In the genomic region with DNA sequence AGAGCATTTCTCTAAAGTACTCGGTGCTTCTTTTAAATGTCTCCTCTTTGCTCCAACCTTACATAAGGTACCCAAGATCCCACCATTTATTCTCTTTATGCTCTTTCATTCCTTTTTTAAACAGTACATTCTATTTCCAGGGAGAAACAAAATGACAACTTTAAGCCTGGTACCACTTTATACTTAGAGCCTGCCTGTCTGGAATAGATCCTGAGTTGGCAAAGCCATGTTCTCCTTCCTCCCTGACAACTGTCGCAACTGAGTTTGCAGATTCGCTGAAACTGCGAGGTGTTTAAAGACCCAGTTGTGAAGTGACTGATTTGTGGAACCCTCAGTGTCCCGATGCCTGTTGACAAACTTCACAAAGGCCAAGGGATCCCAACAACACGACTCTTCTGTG, we compare ENCODE assay signal across 20 mouse cellular contexts.
DNase-seq lines count a peak whose midpoint lies in the region; ATAC-seq and TF ChIP-seq lines count a peak whose summit lies in the region.
"Had no signal": no experiment of that assay in that cellular context is flagged by ENCODE, and none has a peak within 500 bp of the region (broad histone marks: within the 10 kb centered on the region; RNA-seq: fewer than 3 reads in every experiment).

No protein-coding gene starts in this region.

- no peak overlapping the region for H3K9ac ChIP-seq in midbrain, postnatal 0 days (replicated peaks; ENCODE audit: low read length, poor library complexity, severe bottlenecking)
- H3K9ac ChIP-seq: embryonic facial prominence, embryonic 15.5 days; heart, embryonic 12.5 days; hindbrain, embryonic 14.5 days had no signal

- H3K4me2 ChIP-seq in midbrain, postnatal 0 days (ENCODE audit: low read depth, low read length, poor library complexity, severe bottlenecking): no peak overlapping the region
- H3K4me2 ChIP-seq: embryonic facial prominence, embryonic 15.5 days; heart, embryonic 12.5 days; hindbrain, embryonic 14.5 days had no signal

- no peak for ATAC-seq in midbrain, postnatal 0 days (ENCODE audit: low FRiP score)
- ATAC-seq: forebrain, embryonic 14.5 days had no signal

- no peaks in the 10 kb centered on the region; the same call in 1 of the 2 replicates for H3K9me3 ChIP-seq in midbrain, postnatal 0 days (ENCODE audit: low read length)
- H3K9me3 ChIP-seq: embryonic facial prominence, embryonic 15.5 days had no signal

- no peaks in the 10 kb centered on the region for H3K36me3 ChIP-seq in midbrain, postnatal 0 days (ENCODE audit: insufficient read depth, low read length)
- H3K36me3 ChIP-seq: embryonic facial prominence, embryonic 15.5 days; forebrain, embryonic 10.5 days; heart, embryonic 12.5 days; hindbrain, embryonic 10.5 days had no signal

- no peaks in the 10 kb centered on the region for H3K4me1 ChIP-seq in midbrain, postnatal 0 days (ENCODE audit: insufficient read depth, low read length)
- H3K4me1 ChIP-seq: embryonic facial prominence, embryonic 15.5 days; heart, embryonic 12.5 days had no signal

- DNase-seq in left cerebral cortex, adult 18-20 months (ENCODE audit: low spot score in 2 of 2): peak; percentile 9 to 19
- no peak for DNase-seq in left cerebral cortex, adult 8-10 months (ENCODE audit: low spot score in 2 of 2)
- DNase-seq in left cerebral cortex, adult 2 months (ENCODE audit: extremely low spot score in 1 of 2, low spot score in 2 of 2): no peak
- DNase-seq in left cerebral cortex, postnatal 14 days (ENCODE audit: low spot score in 2 of 2): peak; percentile 48 to 69
- no peak for DNase-seq in lung, adult 18-20 months
- no peak for DNase-seq in midbrain, postnatal 0 days (ENCODE audit: low spot score)
- DNase-seq: adrenal gland, adult 8-10 months; adrenal gland, postnatal 36 days; cerebellum, adult 11 months; cerebellum, adult 8-10 months; embryo, embryonic 11 days; gastrocnemius, adult 2 months; gastrocnemius, postnatal 25 days had no signal

- H3K4me3 ChIP-seq in left cerebral cortex, adult 2 months: no peak overlapping the region
- no peak overlapping the region for H3K4me3 ChIP-seq in midbrain, postnatal 0 days (ENCODE audit: low read depth, low read length)
- H3K4me3 ChIP-seq: embryonic facial prominence, embryonic 15.5 days; erythroblast, embryonic 14.5 days; forebrain, embryonic 10.5 days; gastrocnemius, adult 2 months; heart, embryonic 12.5 days; hindbrain, embryonic 10.5 days had no signal

- H3K27me3 ChIP-seq in midbrain, postnatal 0 days (ENCODE audit: insufficient read depth, low read length): no peaks in the 10 kb centered on the region
- H3K27me3 ChIP-seq: embryonic facial prominence, embryonic 15.5 days; heart, embryonic 12.5 days had no signal

- peak overlapping the region; percentile 44; the same call in 1 of the 2 replicates for H3K27ac ChIP-seq in left cerebral cortex, adult 2 months
- H3K27ac ChIP-seq in midbrain, postnatal 0 days (ENCODE audit: low read depth, low read length): no peak overlapping the region
- H3K27ac ChIP-seq: embryonic facial prominence, embryonic 15.5 days; forebrain, embryonic 10.5 days; gastrocnemius, adult 2 months; hindbrain, embryonic 10.5 days; hindbrain, embryonic 14.5 days had no signal

- TF ChIP-seq CTCF in left cerebral cortex, adult 2 months (IDR thresholded peaks at IDR 0.05): no peak
- TF ChIP-seq CTCF in midbrain, postnatal 0 days (IDR thresholded peaks at IDR 0.05): no peak

- WGBS in midbrain, postnatal 0 days: 95% methylated on average over 6 of the region's 6 CpGs

- intact Hi-C loops in left cerebral cortex, adult 2 months (cut with DNase I): loop anchor here (5.0 kb wide), 1 partner anchor 120 kb away; no protein-coding TSS in a partner anchor
- intact Hi-C loops in left cerebral cortex, postnatal 14 days (cut with DNase I): no loop called here

Comparison
In these comparisons a context has a peak if more than half of its experiments do, and no peak if none do; other contexts are left out.
1. DNase-seq: peak in left cerebral cortex, adult 18-20 months (2 of 2) and left cerebral cortex, postnatal 14 days (2 of 2); none in left cerebral cortex, adult 8-10 months (0 of 2), left cerebral cortex, adult 2 months (0 of 2), lung, adult 18-20 months (0 of 2) and midbrain, postnatal 0 days (single experiment).